Mouse (Mus musculus) ES-E14 (cell line): ENCODE results near the gene Zfp553. TPM values are rescaled to one million over a fixed set of nuclear protein-coding genes. Genes with fewer than 3 reads are reported as not detected.

Source experiments
- DNase-seq: peaks from one replicate; pipeline ENCODE4 v3.0.0-alpha.2; 2013; ENCODE audit warnings: low read depth, low spot score
- H3K27ac ChIP-seq: 2 replicates; pipeline ENCODE4 v1.5.1; 2012; ENCODE audit warnings: low read depth, mild to moderate bottlenecking, low read length, moderate library complexity, mixed read lengths; ENCODE audit not compliant: poor library complexity, insufficient read depth, severe bottlenecking
- H3K36me3 ChIP-seq: 2 replicates; pipeline ENCODE4 v1.6.1; 2012; ENCODE audit warnings: mild to moderate bottlenecking, low read length, moderate library complexity, mixed read lengths; ENCODE audit not compliant: control insufficient read depth, poor library complexity, insufficient read depth, severe bottlenecking
- H3K4me1 ChIP-seq, 2 experiments: fragments of 150-350 bp in 1 of 2; sonication (generic) in 1 of 2; 2 replicates each; pipeline ENCODE4 v1.6.1; 2012; ENCODE audit warnings: low read length in 2 of 2, mild to moderate bottlenecking in 1 of 2, mixed read lengths in 1 of 2; ENCODE audit not compliant: control insufficient read depth in 2 of 2, insufficient read depth in 2 of 2, poor library complexity in 1 of 2
- H3K4me3 ChIP-seq, 2 experiments: fragments of 150-350 bp in 1 of 2; sonication (generic) in 1 of 2; 2 replicates each; pipeline ENCODE4 v1.5.1; 2012; ENCODE audit warnings: low read length in 2 of 2, low read depth in 1 of 2, mild to moderate bottlenecking in 1 of 2, mixed read lengths in 1 of 2; ENCODE audit not compliant: insufficient read depth in 1 of 2, poor library complexity in 1 of 2, severe bottlenecking in 1 of 2
- H3K9ac ChIP-seq: 2 replicates; pipeline ENCODE4 v1.6.1; 2012; ENCODE audit warnings: low read depth, mild to moderate bottlenecking, low read length, mixed read lengths; ENCODE audit not compliant: poor library complexity, insufficient read depth, severe bottlenecking
- H3K9me3 ChIP-seq: fragments of 150-350 bp; sonication (generic); 2 replicates; pipeline ENCODE4 v1.6.1; 2012; ENCODE audit warnings: low read depth, mild to moderate bottlenecking, low read length; ENCODE audit not compliant: control insufficient read depth, insufficient read depth
- CHD2 ChIP-seq: IDR thresholded peaks from 2 replicates; pipeline ENCODE4 v1.6.1; 2014; ENCODE audit warnings: mild to moderate bottlenecking, low read depth, low read length, inconsistent platforms
- HCFC1 ChIP-seq: IDR thresholded peaks from 2 replicates; pipeline ENCODE4 v1.6.1; 2012; ENCODE audit warnings: low read length, inconsistent platforms, borderline replicate concordance; ENCODE audit not compliant: insufficient read depth
- MAFK ChIP-seq: IDR thresholded peaks from 2 replicates; pipeline ENCODE4 v1.6.1; 2014; ENCODE audit warnings: mild to moderate bottlenecking, low read depth, low read length, inconsistent platforms; ENCODE audit not compliant: insufficient read depth
- ZC3H11A ChIP-seq: IDR thresholded peaks from 2 replicates; pipeline ENCODE4 v1.6.1; 2012; ENCODE audit warnings: low read depth, mild to moderate bottlenecking, inconsistent platforms, low read length, borderline replicate concordance
- ZNF384 ChIP-seq: IDR thresholded peaks from 2 replicates; pipeline ENCODE4 v1.6.1; 2012; ENCODE audit warnings: low read depth, low read length, inconsistent platforms
- in situ Hi-C, 2 experiments: fragments of 600-800 bp; cut with MboI; formaldehyde crosslinking; loops; one replicate each; pipeline ENCODE4 v1.15.1; 2025; ENCODE audit warnings: low sequenced_read_pairs in 2 of 2, inconsistent platforms in 1 of 2; ENCODE audit not compliant: unreplicated experiment in 2 of 2
- total RNA-seq: library from RNA; depleted of rRNA; stranded (reverse); fragments of 300-350 nt; gene quantifications from 2 replicates; pipeline ENCODE4 v1.2.3, GENCODE M21; 2012

The Zfp553 gene
- total RNA-seq, 1 experiment = 55.2 TPM

DNA sequence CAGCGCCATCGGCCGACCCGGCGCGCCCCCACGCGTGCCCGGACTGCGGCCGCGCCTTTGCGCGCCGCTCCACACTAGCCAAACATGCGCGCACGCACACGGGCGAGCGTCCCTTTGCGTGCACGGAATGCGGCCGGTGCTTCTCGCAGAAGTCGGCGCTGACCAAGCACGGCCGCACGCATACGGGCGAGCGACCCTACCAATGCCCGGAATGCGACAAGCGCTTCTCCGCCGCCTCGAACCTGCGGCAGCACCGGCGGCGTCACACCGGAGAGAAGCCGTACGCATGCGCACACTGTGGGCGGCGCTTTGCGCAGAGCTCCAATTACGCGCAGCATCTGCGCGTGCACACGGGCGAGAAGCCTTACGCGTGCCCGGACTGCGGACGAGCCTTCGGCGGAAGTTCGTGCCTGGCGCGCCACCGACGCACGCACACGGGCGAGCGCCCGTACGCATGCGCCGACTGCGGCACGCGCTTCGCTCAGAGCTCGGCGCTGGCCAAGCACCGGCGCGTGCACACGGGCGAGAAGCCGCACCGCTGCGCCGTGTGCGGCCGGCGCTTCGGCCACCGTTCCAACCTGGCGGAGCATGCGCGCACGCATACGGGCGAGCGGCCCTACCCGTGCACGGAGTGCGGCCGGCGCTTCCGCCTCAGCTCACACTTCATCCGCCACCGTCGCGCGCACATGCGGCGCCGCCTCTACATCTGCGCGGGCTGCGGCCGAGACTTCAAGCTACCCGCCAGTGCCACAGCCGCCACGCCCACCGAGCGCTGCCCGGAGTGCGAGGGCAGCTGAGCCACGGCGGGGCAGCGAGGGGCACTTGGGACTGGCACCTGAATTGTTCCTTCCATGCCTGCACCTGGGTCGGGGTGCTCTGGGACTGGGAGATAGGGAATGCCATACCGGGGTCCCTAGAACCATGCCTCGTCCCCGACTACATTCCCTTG is 21.2 kb downstream of the Zfp553 start:
- H3K36me3 ChIP-seq = peaks cover 29% of the 10 kb centered on the region
- peak overlapping the region; percentile 83 for H3K9ac ChIP-seq
- no peaks in the 10 kb centered on the region for H3K9me3 ChIP-seq
- no peaks in the 10 kb centered on the region for H3K4me1 ChIP-seq
- TF ChIP-seq HCFC1 (peak; percentile 25; the same call in 1 of the 2 replicates), CHD2 (no peak), MAFK (no peak), ZC3H11A (no peak)
- peak overlapping the region; percentile 66 to 77 for H3K4me3 ChIP-seq
- peak overlapping the region; percentile 71 for H3K27ac ChIP-seq
- in situ Hi-C loops = no loop called here
- DNase-seq = peak; percentile 86

GRCm38 (mm10) chr7:127255008-127255407 is 22.1 kb downstream of the Zfp553 start:
- Histone ChIP-seq H3K4me3 (peak overlapping the region; percentile 51 to 77), H3K36me3 (peaks cover 27% of the 10 kb centered on the region), H3K27ac (no peak overlapping the region; the same call in 1 of the 2 replicates), H3K9me3 (no peaks in the 10 kb centered on the region), H3K9ac (peak overlapping the region; percentile 83; the same call in 1 of the 2 replicates), H3K4me1 (no peaks in the 10 kb centered on the region)
- TF ChIP-seq MAFK (no peak), CHD2 (no peak), ZNF384 (no peak), HCFC1 (no peak), ZC3H11A (no peak)
- DNase-seq = no peak
- in situ Hi-C loops = no loop called here

DNA sequence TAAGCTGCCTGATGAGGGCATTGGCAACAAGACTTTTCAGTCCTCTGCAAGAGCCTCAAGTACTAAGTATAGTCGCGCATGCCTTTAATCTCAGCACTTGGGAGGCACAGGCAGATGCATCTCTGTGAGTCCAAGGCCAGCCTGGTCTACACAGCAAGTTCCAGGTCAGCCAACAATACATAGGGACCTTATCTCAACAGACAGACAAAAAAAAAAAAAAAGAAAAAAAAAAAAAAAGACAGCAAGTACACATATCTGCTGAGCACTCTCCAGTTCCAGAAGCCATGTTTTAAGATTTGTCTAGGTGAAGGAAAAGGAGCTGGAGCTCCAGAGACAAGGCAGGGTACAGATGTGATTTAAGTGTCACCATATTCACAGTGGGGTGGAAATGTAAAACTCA is 23.1 kb downstream of the Zfp553 start:
- DNase-seq = no peak
- H3K9me3 ChIP-seq = no peaks in the 10 kb centered on the region
- TF ChIP-seq ZNF384 = no peak
- no peak for TF ChIP-seq MAFK
- no peak for TF ChIP-seq CHD2
- TF ChIP-seq HCFC1 = no peak
- no peak for TF ChIP-seq ZC3H11A
- peaks cover 27% of the 10 kb centered on the region for H3K36me3 ChIP-seq
- no peak overlapping the region for H3K27ac ChIP-seq
- peaks cover 0 to 1% of the 10 kb centered on the region in 2 experiments; a peak in 1 of 4 replicates for H3K4me1 ChIP-seq
- in situ Hi-C loops = no loop called here
- H3K9ac ChIP-seq = no peak overlapping the region
- no peak overlapping the region for H3K4me3 ChIP-seq

- in situ Hi-C loops = no loop called here
- H3K4me3 ChIP-seq = no peak overlapping the region
- peaks cover 0 to 3% of the 10 kb centered on the region in 2 experiments; a peak in 1 of 4 replicates for H3K4me1 ChIP-seq
- H3K36me3 ChIP-seq = peaks cover 27% of the 10 kb centered on the region
- no peak overlapping the region for H3K9ac ChIP-seq
- TF ChIP-seq CHD2 = no peak
- no peak for TF ChIP-seq ZNF384
- TF ChIP-seq ZC3H11A = no peak
- TF ChIP-seq HCFC1 = no peak
- no peak for TF ChIP-seq MAFK
- no peak for DNase-seq
- no peak overlapping the region for H3K27ac ChIP-seq
- no peaks in the 10 kb centered on the region for H3K9me3 ChIP-seq
Measured at GRCm38 (mm10) chr7:127256518-127256917, 23.7 kb downstream of the Zfp553 start.
